Mouse (Mus musculus): ENCODE measurements around the gene Cdk5rap2. TPM values are rescaled to one million over a fixed set of nuclear protein-coding genes. Genes with fewer than 3 reads are reported as not detected.
A peak's percentile ranks its signal among the peaks of the same experiment; 100 is the strongest.

Gene Cdk5rap2
- polyA plus RNA-seq, 1 experiment from 2014 or later = 5.8 TPM

DNA sequence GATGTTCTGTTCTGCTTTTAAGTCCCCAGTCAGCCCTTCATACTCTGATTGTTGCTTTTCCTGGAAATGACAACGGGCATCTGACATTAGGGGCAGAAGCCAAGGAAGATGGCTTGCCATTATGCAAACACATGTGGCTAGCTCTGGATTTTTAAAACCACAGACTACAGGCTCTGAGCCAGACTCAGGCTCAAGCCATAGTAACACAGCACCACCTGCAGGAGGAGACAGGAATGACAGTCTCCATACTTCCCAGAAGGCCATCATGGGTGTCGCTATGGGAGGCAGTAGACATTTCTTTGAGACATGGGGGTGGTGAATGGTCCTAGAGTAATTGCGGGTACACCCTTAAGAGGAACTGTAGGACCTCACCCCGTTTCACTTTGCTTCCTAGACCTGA is 103.0 kb downstream of the Cdk5rap2 start:
- WGBS (ENCODE audit: insufficient replicate concordance) = 46% methylated on average over 4 of the region's 4 CpGs
- Histone ChIP-seq H3K4me1 (replicated peaks) (no peaks in the 10 kb centered on the region), H3K36me3 (replicated peaks) (peaks cover 4% of the 10 kb centered on the region; the same call in 1 of the 2 replicates), H3K4me3 (replicated peaks) (no peak overlapping the region), H3K9me3 (replicated peaks) (no peaks in the 10 kb centered on the region), H3K27me3 (no peaks in the 10 kb centered on the region), H3K4me2 (no peak overlapping the region), H3K9ac (no peak overlapping the region), H3K27ac (replicated peaks) (no peak overlapping the region)
- ATAC-seq (ENCODE audit: insufficient read depth) = no peak

DNA sequence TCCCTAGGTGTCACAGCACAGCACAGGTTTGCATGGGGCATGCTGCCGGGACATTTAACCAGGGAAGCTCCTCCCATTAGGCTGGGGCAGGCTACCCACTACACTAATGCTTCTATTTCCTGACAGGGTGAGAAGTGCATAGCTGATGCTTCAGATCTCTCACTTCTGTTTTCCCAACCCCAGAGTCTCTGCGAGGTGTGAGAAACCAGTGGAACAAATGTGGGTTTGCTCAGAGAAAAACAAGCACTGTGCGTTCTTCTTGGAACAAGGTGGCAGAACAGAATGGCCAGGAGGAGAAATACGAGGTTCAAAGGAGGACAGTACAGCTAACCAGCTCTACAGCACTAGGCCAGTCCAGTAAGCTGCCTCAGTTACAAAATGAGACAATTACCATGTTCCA is 106.4 kb downstream of the Cdk5rap2 start:
- Histone ChIP-seq H3K4me1 (replicated peaks) (no peaks in the 10 kb centered on the region), H3K9me3 (replicated peaks) (no peaks in the 10 kb centered on the region), H3K4me3 (replicated peaks) (no peak overlapping the region), H3K27ac (replicated peaks) (no peak overlapping the region), H3K27me3 (no peaks in the 10 kb centered on the region), H3K9ac (no peak overlapping the region), H3K36me3 (replicated peaks) (peaks cover 9% of the 10 kb centered on the region), H3K4me2 (no peak overlapping the region)
- 61% methylated on average over 4 of the region's 4 CpGs for whole genome bisulfite sequencing (ENCODE audit: insufficient replicate concordance)
- ATAC-seq (ENCODE audit: insufficient read depth) = no peak

DNA sequence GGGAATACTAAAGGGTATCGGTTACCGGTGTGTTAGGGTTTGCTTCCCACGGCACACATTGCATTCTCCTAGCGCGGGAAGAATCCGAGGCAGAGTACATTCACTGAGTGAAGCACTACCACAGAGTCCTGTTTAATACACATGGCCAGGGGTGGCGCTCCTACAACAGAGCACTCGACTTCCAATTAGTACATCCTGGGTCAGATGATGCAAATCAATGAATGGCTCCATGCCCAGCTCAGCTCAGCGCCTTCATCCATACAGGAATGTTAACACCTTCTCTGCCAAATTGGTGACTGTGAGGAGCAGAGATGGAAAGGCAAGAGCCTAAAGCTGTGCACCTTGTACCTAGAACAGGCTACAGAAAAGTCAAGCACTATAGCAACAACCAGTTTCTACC is 109.1 kb downstream of the Cdk5rap2 start:
- no peak for ATAC-seq (ENCODE audit: insufficient read depth)
- H3K4me1 ChIP-seq (replicated peaks) = no peaks in the 10 kb centered on the region
- H3K9me3 ChIP-seq (replicated peaks) = no peaks in the 10 kb centered on the region
- 81% methylated on average over 9 of the region's 9 CpGs for WGBS (ENCODE audit: insufficient replicate concordance)
- H3K9ac ChIP-seq = no peak overlapping the region
- peaks cover 26% of the 10 kb centered on the region for H3K36me3 ChIP-seq (replicated peaks)
- no peak overlapping the region for H3K4me2 ChIP-seq
- no peak overlapping the region for H3K27ac ChIP-seq (replicated peaks)
- no peak overlapping the region for H3K4me3 ChIP-seq (replicated peaks)
- H3K27me3 ChIP-seq = no peaks in the 10 kb centered on the region

DNA sequence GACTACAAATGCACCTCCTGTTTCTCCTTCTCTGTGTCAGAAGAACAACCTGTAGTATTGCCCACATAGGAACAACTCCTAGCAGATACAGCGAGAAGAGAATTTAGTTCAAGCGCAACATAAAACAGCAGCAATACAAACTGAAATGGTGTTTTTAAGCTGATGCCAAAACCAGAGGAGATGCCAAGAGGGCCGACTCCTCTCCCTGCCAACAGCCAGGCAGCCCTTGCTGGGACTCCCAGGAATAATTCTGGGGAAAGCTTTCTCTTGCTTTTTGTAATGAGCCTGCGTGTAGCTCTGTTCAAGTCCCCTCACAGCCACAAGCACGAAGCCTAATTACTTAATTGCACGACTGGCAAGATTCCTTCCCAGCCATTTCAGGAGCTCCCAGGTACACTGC is 120.9 kb downstream of the Cdk5rap2 start:
- Histone ChIP-seq H3K9ac (no peak overlapping the region), H3K27ac (replicated peaks) (no peak overlapping the region), H3K4me1 (replicated peaks) (no peaks in the 10 kb centered on the region), H3K36me3 (replicated peaks) (peaks cover 14% of the 10 kb centered on the region; the same call in 1 of the 2 replicates), H3K27me3 (no peaks in the 10 kb centered on the region), H3K4me3 (replicated peaks) (no peak overlapping the region), H3K4me2 (no peak overlapping the region), H3K9me3 (replicated peaks) (no peaks in the 10 kb centered on the region)
- 81% methylated on average over 6 of the region's 6 CpGs for WGBS (ENCODE audit: insufficient replicate concordance)
- ATAC-seq (ENCODE audit: insufficient read depth) = no peak

DNA sequence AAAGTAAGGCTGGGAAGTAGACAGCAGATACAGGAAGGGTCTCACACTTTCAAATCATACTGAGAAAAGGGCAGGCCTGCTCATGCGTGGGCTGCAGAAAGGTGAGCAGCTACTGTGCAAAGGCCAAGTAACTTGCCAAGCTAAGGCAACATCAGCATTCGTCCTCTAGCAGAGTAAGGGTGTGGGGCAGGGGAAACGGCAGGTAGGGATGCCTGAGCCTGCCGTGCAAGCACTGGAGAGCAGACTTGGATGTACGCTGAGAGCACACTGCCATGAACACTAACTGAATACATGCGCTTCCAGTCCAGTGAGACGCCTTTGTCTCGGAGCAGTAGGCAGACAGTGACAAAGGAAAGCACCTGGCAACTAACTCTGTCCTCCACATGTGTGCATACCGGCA is 127.1 kb downstream of the Cdk5rap2 start:
- H3K36me3 ChIP-seq (replicated peaks) = peaks cover 24% of the 10 kb centered on the region
- no peak for ATAC-seq (ENCODE audit: insufficient read depth)
- H3K4me2 ChIP-seq = no peak overlapping the region
- no peak overlapping the region for H3K4me3 ChIP-seq (replicated peaks)
- no peaks in the 10 kb centered on the region for H3K4me1 ChIP-seq (replicated peaks)
- no peaks in the 10 kb centered on the region for H3K9me3 ChIP-seq (replicated peaks)
- H3K9ac ChIP-seq = no peak overlapping the region
- H3K27ac ChIP-seq (replicated peaks) = no peak overlapping the region
- H3K27me3 ChIP-seq = no peaks in the 10 kb centered on the region
- WGBS (ENCODE audit: insufficient replicate concordance) = 79% methylated on average over 9 of the region's 9 CpGs

DNA sequence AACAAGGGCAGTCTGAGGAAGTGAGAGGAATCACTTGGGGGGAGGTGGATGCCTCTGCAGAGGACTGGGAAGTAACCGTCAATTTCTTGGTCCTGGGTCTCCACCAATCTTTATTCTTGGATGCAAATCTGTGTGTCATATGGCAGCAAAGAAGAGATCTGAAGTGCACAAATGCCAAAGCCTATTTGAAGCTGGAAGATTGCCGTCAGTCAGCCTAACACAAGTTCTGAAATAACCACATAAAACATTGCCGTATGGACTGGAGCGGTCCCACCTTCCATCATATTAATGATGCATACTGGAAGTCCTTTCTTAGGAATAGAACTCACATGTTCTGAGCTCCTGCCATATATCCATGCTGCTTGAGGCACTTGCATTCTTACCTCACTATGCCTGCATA is 131.4 kb downstream of the Cdk5rap2 start:
- Histone ChIP-seq H3K9ac (no peak overlapping the region), H3K4me2 (no peak overlapping the region), H3K9me3 (replicated peaks) (no peaks in the 10 kb centered on the region), H3K27me3 (no peaks in the 10 kb centered on the region), H3K4me1 (replicated peaks) (no peaks in the 10 kb centered on the region), H3K36me3 (replicated peaks) (peaks cover 21% of the 10 kb centered on the region), H3K27ac (replicated peaks) (no peak overlapping the region), H3K4me3 (replicated peaks) (no peak overlapping the region)
- 87% methylated on average over 4 of the region's 4 CpGs for WGBS (ENCODE audit: insufficient replicate concordance)
- no peak for ATAC-seq (ENCODE audit: insufficient read depth)

DNA sequence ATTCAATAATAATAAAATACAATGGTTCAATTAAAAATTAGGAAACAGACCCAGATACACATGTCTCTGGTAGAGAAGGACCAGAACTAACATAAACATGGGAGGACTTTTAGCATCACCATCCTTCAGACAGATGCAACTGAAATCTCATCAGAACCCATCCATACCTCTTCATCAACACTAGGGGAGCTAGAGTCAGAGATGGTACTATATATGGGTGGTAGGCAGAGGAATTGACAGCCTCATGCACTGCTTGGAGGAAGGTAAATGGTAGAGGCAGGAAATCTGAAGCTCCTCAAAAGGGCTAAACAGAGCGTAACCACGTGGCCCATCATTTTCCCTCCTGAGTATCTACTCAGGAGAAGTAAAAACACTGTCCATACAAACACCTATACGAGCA is 132.2 kb downstream of the Cdk5rap2 start:
- Histone ChIP-seq H3K4me1 (replicated peaks) (no peaks in the 10 kb centered on the region), H3K27ac (replicated peaks) (no peak overlapping the region), H3K9ac (no peak overlapping the region), H3K4me2 (no peak overlapping the region), H3K9me3 (replicated peaks) (no peaks in the 10 kb centered on the region), H3K36me3 (replicated peaks) (peaks cover 18% of the 10 kb centered on the region), H3K27me3 (no peaks in the 10 kb centered on the region), H3K4me3 (replicated peaks) (no peak overlapping the region)
- WGBS (ENCODE audit: insufficient replicate concordance) = 75% methylated on average over 3 of the region's 3 CpGs
- no peak for ATAC-seq (ENCODE audit: insufficient read depth)

DNA sequence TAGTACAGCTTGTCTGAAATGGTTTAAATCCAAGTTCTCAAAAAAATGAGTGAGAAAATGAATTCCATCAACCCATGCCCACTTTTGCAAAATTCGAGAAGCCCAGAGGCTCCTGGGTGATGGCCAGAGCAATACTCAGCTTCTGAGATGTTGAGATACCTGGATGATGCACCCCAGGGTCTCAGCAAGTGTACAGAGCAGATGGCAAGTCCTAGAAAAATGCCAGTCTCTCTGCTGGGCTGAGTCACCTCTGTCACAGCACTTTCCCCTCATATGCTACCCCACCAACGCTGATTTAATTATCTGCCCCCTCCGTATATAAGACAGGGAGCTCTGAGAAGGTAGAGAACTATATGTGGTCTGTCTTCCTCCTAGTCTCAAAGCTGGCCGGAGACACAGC is 137.3 kb downstream of the Cdk5rap2 start:
- Histone ChIP-seq H3K4me1 (replicated peaks) (no peaks in the 10 kb centered on the region), H3K27ac (replicated peaks) (no peak overlapping the region), H3K4me2 (no peak overlapping the region), H3K9me3 (replicated peaks) (no peaks in the 10 kb centered on the region), H3K36me3 (replicated peaks) (peaks cover 9% of the 10 kb centered on the region; the same call in 1 of the 2 replicates), H3K27me3 (no peaks in the 10 kb centered on the region), H3K9ac (no peak overlapping the region), H3K4me3 (replicated peaks) (no peak overlapping the region)
- no peak for ATAC-seq (ENCODE audit: insufficient read depth)
- 80% methylated on average over 4 of the region's 4 CpGs for WGBS (ENCODE audit: insufficient replicate concordance)

DNA sequence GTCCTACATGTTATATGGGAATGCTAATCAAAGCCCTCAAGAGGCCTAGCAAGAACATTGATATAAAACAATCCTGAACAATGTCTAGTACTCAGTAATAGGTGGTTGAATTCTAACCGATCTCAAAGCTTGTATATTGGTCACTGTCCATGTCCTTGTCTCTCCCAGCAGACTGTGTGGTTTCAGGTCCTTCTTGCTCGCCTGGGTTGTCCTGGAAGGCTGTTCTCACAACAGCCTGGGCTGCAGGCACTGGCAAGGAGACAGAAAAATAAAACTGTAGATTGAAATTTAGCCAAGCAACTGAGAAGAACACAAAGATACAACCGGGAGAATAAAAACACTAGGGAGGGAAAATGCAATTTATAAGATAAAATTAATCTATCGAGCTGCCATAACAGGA is 137.7 kb downstream of the Cdk5rap2 start:
- 0 out of 2 replicates have a peak, but pooled peaks cover 3% of the 10 kb centered on the region for H3K4me1 ChIP-seq (replicated peaks)
- no peaks in the 10 kb centered on the region for H3K9me3 ChIP-seq (replicated peaks)
- 74% methylated on average over 4 of the region's 4 CpGs for WGBS (ENCODE audit: insufficient replicate concordance)

DNA sequence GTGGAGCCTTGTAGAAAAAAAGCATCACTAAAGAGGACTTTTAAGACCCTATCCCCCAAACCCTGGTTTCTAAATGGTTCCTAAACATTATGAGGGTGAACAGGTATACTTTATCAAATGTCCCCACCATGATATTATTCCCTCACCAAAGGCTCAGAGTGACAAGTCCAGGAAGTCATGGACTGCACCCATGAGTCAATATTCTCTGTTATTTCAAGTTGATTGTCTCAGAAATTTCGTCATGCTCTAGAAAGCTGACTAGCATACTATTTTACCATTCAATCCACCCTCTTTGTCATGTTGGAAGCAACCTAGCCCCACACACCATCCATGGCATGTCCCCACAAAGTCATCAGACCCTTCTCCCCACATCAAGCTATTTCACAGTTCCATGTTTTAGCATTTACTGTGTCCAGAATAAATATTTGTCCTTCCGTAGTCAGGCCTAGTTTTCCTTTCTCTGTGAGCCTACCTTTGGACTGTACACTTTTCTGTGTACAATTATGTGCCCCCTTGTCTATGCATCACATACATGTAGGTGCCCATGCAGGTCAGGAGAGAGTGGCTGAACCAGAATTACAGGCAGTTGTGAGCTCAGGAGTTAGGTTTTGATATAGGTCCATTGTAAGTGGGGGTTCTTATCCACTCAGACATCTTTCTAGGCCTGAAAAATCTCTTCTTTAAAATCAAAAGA is 142.9 kb downstream of the Cdk5rap2 start:
- peak; percentile 51 for ATAC-seq (ENCODE audit: insufficient read depth)
- no peak overlapping the region for H3K4me3 ChIP-seq (replicated peaks)
- no peaks in the 10 kb centered on the region for H3K9me3 ChIP-seq (replicated peaks)
- H3K9ac ChIP-seq = no peak overlapping the region
- peaks cover 36% of the 10 kb centered on the region for H3K36me3 ChIP-seq (replicated peaks)
- 0 out of 2 replicates have a peak, but pooled peaks cover 5% of the 10 kb centered on the region for H3K4me1 ChIP-seq (replicated peaks)
- no peak overlapping the region for H3K27ac ChIP-seq (replicated peaks)
- H3K27me3 ChIP-seq = no peaks in the 10 kb centered on the region
- 69% methylated on average over 2 of the region's 2 CpGs for WGBS (ENCODE audit: insufficient replicate concordance)
- no peak overlapping the region for H3K4me2 ChIP-seq

More for the DNA sequence above, 137.7 kb downstream of the Cdk5rap2 start:
- Histone ChIP-seq H3K4me2 (no peak overlapping the region), H3K27me3 (no peaks in the 10 kb centered on the region), H3K27ac (replicated peaks) (no peak overlapping the region), H3K36me3 (replicated peaks) (peaks cover 9% of the 10 kb centered on the region; the same call in 1 of the 2 replicates), H3K9ac (no peak overlapping the region), H3K4me3 (replicated peaks) (no peak overlapping the region)
- no peak for ATAC-seq (ENCODE audit: insufficient read depth)

DNA sequence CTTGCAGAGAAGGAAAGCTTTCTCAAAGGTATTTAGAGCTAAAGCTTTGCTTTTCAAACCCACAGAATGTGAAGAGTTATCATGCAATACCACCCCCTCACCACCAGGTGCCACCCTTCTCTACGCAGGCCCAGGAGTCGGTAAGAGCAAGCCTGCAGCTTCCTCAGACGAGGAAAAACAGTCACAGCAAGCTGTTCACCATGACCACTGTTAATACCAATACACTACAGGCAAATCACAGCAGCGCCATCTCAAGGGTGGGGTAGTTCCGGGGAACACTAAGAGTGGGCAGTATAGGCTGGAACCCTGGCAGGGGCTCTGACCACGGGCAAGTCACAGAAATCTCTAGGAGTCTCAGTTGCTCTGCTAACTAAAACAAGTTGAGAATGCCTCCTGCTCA is 145.0 kb downstream of the Cdk5rap2 start:
- no peaks in the 10 kb centered on the region for H3K9me3 ChIP-seq (replicated peaks)
- WGBS (ENCODE audit: insufficient replicate concordance) = 64% methylated on average over 6 of the region's 6 CpGs
- H3K27me3 ChIP-seq = no peaks in the 10 kb centered on the region
- H3K27ac ChIP-seq (replicated peaks) = no peak overlapping the region
- peaks cover 33% of the 10 kb centered on the region for H3K36me3 ChIP-seq (replicated peaks)
- no peak for ATAC-seq (ENCODE audit: insufficient read depth)
- no peak overlapping the region for H3K4me2 ChIP-seq
- no peak overlapping the region for H3K4me3 ChIP-seq (replicated peaks)
- H3K9ac ChIP-seq = no peak overlapping the region
- H3K4me1 ChIP-seq (replicated peaks) = peaks cover 10% of the 10 kb centered on the region

DNA sequence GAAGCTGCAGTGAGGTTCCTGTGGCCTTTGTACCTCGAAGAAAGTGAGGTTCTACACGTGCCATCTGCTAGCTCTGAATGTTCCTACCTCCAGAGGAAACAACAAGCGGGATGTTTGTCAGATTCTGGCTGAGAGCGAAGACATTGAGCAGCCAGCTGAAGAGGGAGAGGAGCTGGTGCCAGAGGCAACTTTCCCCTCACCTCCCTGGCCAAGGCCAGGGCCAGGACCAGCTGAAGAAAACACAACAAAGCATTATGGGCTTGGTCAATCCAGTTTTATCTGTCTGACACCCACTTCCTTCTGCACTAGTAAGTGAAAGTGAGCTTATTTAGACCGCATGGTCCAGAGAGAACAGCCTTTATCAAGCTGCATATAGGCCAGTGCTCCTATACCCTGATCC is 147.4 kb downstream of the Cdk5rap2 start:
- ATAC-seq (ENCODE audit: insufficient read depth) = no peak

More for the DNA sequence above, 147.4 kb downstream of the Cdk5rap2 start:
- H3K27me3 ChIP-seq = no peaks in the 10 kb centered on the region
- peaks cover 30% of the 10 kb centered on the region for H3K36me3 ChIP-seq (replicated peaks)
- no peak overlapping the region for H3K4me2 ChIP-seq
- WGBS (ENCODE audit: insufficient replicate concordance) = 58% methylated on average over 5 of the region's 5 CpGs
- no peak overlapping the region for H3K9ac ChIP-seq
- no peak overlapping the region for H3K27ac ChIP-seq (replicated peaks)
- no peak overlapping the region for H3K4me3 ChIP-seq (replicated peaks)
- H3K9me3 ChIP-seq (replicated peaks) = no peaks in the 10 kb centered on the region
- peaks cover 9% of the 10 kb centered on the region for H3K4me1 ChIP-seq (replicated peaks)
